Mouse (Mus musculus) ES-Bruce4 (cell line): ENCODE data around the gene Rab15.

Experiments
- CTCF ChIP-seq: IDR thresholded peaks from one replicate; pipeline ENCODE4 v1.8.1; 2011; ENCODE audit warnings: low read depth, low read length
- POLR2A ChIP-seq: IDR thresholded peaks from one replicate; pipeline ENCODE4 v1.8.1; 2011; ENCODE audit warnings: low read length; ENCODE audit not compliant: insufficient read depth

GRCm38 (mm10) chr12:76839298-76839697, 16.6 kb upstream of the Rab15 start:
- TF ChIP-seq POLR2A: no peak
- no peak for TF ChIP-seq CTCF
